In the genomic region with DNA sequence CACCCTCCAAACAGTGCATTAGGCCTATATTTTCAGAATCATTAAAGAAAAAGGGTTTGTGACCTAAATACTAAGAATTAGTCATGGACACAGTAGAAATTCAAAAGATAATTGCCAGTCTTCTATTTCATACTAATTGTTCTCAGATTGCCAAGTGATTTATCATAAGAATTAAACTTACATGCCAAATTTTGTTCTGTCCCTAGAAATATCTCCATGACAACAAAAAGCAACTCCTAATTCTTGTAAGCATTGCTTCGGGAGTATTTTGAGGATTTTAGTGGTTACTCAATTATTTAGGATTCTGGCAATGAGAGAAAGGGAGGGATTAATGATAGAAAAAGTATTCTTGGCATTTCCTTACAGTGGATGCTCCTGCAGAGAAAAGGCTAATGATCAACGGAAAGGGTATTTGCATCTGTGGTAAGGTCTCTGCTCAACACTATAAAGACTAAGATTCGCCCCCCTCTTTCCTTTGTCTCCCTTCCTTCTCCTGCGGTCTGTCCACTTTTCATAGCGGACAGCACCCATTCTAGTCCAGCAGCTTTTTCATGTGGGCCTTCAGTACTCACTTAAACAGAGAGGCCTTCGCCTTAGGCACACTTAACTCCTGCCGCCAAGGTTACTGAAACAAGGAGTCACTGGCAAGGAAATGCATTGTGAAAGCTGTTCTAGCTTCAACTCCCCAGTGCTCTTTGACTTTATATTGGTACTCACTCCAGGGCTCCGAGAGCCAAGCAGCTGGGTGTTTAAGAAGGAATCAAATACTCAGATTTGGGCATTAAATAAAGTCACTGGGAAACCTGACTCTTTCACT, we compare ENCODE assay signal across 15 mouse cellular contexts. TPM values are rescaled to one million over a fixed set of nuclear protein-coding genes. Genes with fewer than 3 reads are reported as not detected.
A peak's percentile ranks its signal among the peaks of the same experiment; 100 is the strongest.
DNase-seq lines count a peak whose midpoint lies in the region; ATAC-seq and TF ChIP-seq lines count a peak whose summit lies in the region.
"Had no signal": no experiment of that assay in that cellular context is flagged by ENCODE, and none has a peak within 500 bp of the region (broad histone marks: within the 10 kb centered on the region; RNA-seq: fewer than 3 reads in every experiment).

No protein-coding gene starts in this region.

- H3K27ac ChIP-seq in kidney, postnatal 0 days, result no peak overlapping the region
- H3K27ac ChIP-seq in brown adipose tissue, adult 24 weeks (replicated peaks; ENCODE audit: low read depth, low read length), result peak overlapping the region; percentile 71
- H3K27ac ChIP-seq: hindbrain, embryonic 14.5 days; layer of hippocampus, adult 2 months had no signal

- no peak overlapping the region for H3K9ac ChIP-seq in kidney, postnatal 0 days (ENCODE audit: low read depth, low read length)
- H3K9ac ChIP-seq: hindbrain, embryonic 14.5 days had no signal

- no peak; the same call in 1 of the 2 replicates for ATAC-seq in kidney, postnatal 0 days (replicated peaks; ENCODE audit: low FRiP score, low read depth)

- H3K4me3 ChIP-seq in kidney, postnatal 0 days (replicated peaks; ENCODE audit: low read depth, low read length), result no peak overlapping the region
- H3K4me3 ChIP-seq in brown adipose tissue, adult 24 weeks (ENCODE audit: insufficient read depth, low read depth, low read length), result no peak overlapping the region
- H3K4me3 ChIP-seq: layer of hippocampus, adult 2 months had no signal

- H3K4me2 ChIP-seq in kidney, postnatal 0 days (ENCODE audit: low read length), result no peak overlapping the region
- H3K4me2 ChIP-seq: hindbrain, embryonic 14.5 days had no signal

- TF ChIP-seq CTCF in kidney, postnatal 0 days (IDR thresholded peaks at IDR 0.05; ENCODE audit: low read depth), result no peak

- DNase-seq in gastrocnemius, adult 18-20 months (ENCODE audit: low spot score), result peak; percentile 15
- no peak for DNase-seq in gastrocnemius, postnatal 4 days (ENCODE audit: low spot score in 2 of 2)
- peak; percentile 29 for DNase-seq in kidney, postnatal 0 days (ENCODE audit: low spot score)
- DNase-seq in kidney, adult 9 months, result no peak
- peak; percentile 97 for DNase-seq in Muller cell, postnatal 12 days (ENCODE audit: inconsistent ontology term)
- DNase-seq in right cerebral cortex, postnatal 14 days, result no peak
- no peak for DNase-seq in thymus, postnatal 0 days (ENCODE audit: low spot score)
- DNase-seq: adrenal gland, postnatal 14 days; B cell, adult 2 months; cerebellum, postnatal 10 days; kidney, adult 11 months; midbrain, embryonic 14.5 days had no signal

- no peaks in the 10 kb centered on the region for H3K4me1 ChIP-seq in kidney, postnatal 0 days (replicated peaks; ENCODE audit: insufficient read depth, low read length)
- no peaks in the 10 kb centered on the region for H3K4me1 ChIP-seq in brown adipose tissue, adult 24 weeks (ENCODE audit: control insufficient read depth, insufficient read depth, insufficient read length, low read length)

- H3K9me3 ChIP-seq in kidney, postnatal 0 days (replicated peaks; ENCODE audit: low read length), result no peaks in the 10 kb centered on the region

- H3K27me3 ChIP-seq in kidney, postnatal 0 days (ENCODE audit: insufficient read depth, low read length), result no peaks in the 10 kb centered on the region

- 54% methylated on average over 8 of the region's 8 CpGs for WGBS in kidney, postnatal 0 days

- H3K36me3 ChIP-seq in kidney, postnatal 0 days (ENCODE audit: insufficient read depth, low read length), result no peaks in the 10 kb centered on the region

RNA-seq across cellular contexts. Expression of gene Met, which starts 58.5 kb away (rescaled TPM):
- 10 to 100 TPM in 1 of 2 experiments, 1 to 10 TPM in 1; 9.9 to 10.3 TPM for total RNA-seq in gastrocnemius, adult 18-20 months (2021)
- 10 to 100 TPM; 14.7 to 15.0 TPM for total RNA-seq in gastrocnemius, postnatal 4 days (2021)
- 17.6 and 17.9 TPM in 2 replicates for polyA plus RNA-seq in kidney, postnatal 0 days (2015; fragmentation: Nextera tagmentation; extraction: Ambion mirVana)
- 12.2 and 12.4 TPM in 2 replicates for polyA plus RNA-seq in brown adipose tissue, adult 24 weeks (2012; ENCODE audit: insufficient read depth, insufficient read length, missing spikeins)
- polyA plus RNA-seq in thymus, postnatal 0 days (2015; fragmentation: Nextera tagmentation; extraction: Ambion mirVana), result 0.33 and 0.34 TPM in 2 replicates

Comparison
In these comparisons a context has a peak if more than half of its experiments do, and no peak if none do; other contexts are left out.
1. DNase-seq: peak in gastrocnemius, adult 18-20 months (single experiment), kidney, postnatal 0 days (single experiment) and Muller cell, postnatal 12 days (single experiment); none in gastrocnemius, postnatal 4 days (0 of 2), kidney, adult 9 months (single experiment), right cerebral cortex, postnatal 14 days (single experiment) and thymus, postnatal 0 days (single experiment).